Mouse (Mus musculus): ENCODE results near the gene Spag7. TPM values are rescaled to one million over a fixed set of nuclear protein-coding genes. Genes with fewer than 3 reads are reported as not detected.

The Spag7 gene
- polyA plus RNA-seq, 1 experiment: 32.2 TPM

DNA sequence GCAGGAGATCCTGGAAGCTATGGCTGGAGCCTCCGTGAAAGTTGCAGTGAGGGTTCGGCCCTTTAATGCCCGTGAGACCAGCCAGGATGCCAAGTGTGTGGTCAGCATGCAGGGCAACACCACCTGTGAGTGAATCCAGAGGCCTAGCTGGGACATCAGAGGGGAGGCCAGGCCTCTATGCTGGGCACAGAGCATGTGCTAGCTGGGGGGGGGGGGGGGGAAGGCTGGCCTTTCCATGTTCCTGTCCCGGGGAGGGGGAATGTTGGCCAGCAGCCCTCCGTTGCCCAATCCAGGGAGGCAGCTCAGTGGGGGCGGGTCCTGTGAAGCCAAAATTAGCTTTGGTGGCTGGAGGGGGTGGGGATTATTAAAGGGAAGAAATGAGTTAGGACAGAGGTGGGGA is 33.6 kb upstream of the Spag7 start:
- WGBS: 94% methylated on average over 6 of the region's 6 CpGs
- no peaks in the 10 kb centered on the region for H3K27me3 ChIP-seq (ENCODE audit: control insufficient read depth, insufficient read depth, low read length)
- peaks cover 34% of the 10 kb centered on the region for H3K36me3 ChIP-seq (ENCODE audit: control insufficient read depth, insufficient read depth, low read length)
- no peak for DNase-seq
- no peak overlapping the region for H3K27ac ChIP-seq (ENCODE audit: control insufficient read depth, insufficient read depth, low read length)
- H3K4me1 ChIP-seq (replicated peaks; ENCODE audit: control insufficient read depth, insufficient read depth, low read length): peaks cover 13% of the 10 kb centered on the region
- TF ChIP-seq CTCF (IDR thresholded peaks at IDR 0.05; ENCODE audit: borderline replicate concordance, control insufficient read depth, extremely low read depth, insufficient read depth, low read length, poor library complexity) (no peak), POLR2A (IDR thresholded peaks at IDR 0.05; ENCODE audit: control insufficient read depth, extremely low read depth, insufficient read depth, low read length, poor library complexity) (no peak)
- H3K4me3 ChIP-seq (ENCODE audit: control insufficient read depth, insufficient read depth, low read length): no peak overlapping the region

- Histone ChIP-seq H3K4me1 (replicated peaks; ENCODE audit: control insufficient read depth, insufficient read depth, low read length) (peaks cover 13% of the 10 kb centered on the region), H3K36me3 (ENCODE audit: control insufficient read depth, insufficient read depth, low read length) (peaks cover 28% of the 10 kb centered on the region), H3K27me3 (ENCODE audit: control insufficient read depth, insufficient read depth, low read length) (no peaks in the 10 kb centered on the region), H3K4me3 (ENCODE audit: control insufficient read depth, insufficient read depth, low read length) (no peak overlapping the region), H3K27ac (ENCODE audit: control insufficient read depth, insufficient read depth, low read length) (no peak overlapping the region)
- no peak for DNase-seq
- WGBS: 94% methylated on average over 6 of the region's 6 CpGs
- TF ChIP-seq CTCF (IDR thresholded peaks at IDR 0.05; ENCODE audit: borderline replicate concordance, control insufficient read depth, extremely low read depth, insufficient read depth, low read length, poor library complexity) (no peak), POLR2A (IDR thresholded peaks at IDR 0.05; ENCODE audit: control insufficient read depth, extremely low read depth, insufficient read depth, low read length, poor library complexity) (no peak)
These were observed 32.9 kb upstream of the Spag7 start for GRCm38 (mm10) chr11:70701984-70702733.

DNA sequence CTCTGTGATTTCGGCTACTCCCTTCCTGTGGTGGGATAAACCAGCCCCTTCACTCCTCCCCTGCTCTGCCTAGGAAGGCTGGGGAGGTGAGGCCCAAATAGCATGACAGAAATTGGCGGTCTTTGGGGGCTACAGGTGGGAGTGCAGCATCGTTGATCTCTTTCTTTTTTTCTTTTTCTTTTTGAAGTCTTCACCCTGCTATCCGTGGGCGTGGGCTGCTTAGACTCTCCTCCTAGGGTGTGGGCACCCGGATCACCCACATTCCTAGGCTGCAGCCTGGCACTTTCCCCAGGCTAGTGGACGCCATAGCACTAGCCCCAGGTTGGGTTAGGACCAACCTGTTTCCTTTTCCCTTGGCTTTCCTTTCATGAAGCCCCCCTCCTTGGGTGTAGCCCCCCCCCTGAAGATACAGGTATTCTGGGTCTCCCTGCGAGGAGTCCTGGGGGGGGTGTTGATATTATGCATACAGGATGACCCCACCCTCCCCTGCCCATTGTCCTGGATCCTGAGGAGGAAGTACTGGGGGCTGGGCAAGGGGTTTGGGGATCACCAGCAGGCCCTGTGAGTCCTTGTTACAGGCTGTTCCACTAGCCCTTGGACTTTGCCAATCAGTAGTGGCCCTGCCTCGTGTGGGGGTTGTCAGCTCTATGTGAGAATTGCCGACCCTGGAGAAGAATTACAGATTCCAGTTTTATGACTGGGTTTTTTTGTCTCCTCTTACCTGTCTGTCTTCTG is 32.2 kb upstream of the Spag7 start:
- DNase-seq: no peak
- no peaks in the 10 kb centered on the region for H3K27me3 ChIP-seq (ENCODE audit: control insufficient read depth, insufficient read depth, low read length)
- WGBS: 60% methylated on average over 10 of the region's 10 CpGs
- peaks cover 13% of the 10 kb centered on the region for H3K4me1 ChIP-seq (replicated peaks; ENCODE audit: control insufficient read depth, insufficient read depth, low read length)
- peaks cover 20% of the 10 kb centered on the region; the same call in 1 of the 2 replicates for H3K36me3 ChIP-seq (ENCODE audit: control insufficient read depth, insufficient read depth, low read length)
- H3K27ac ChIP-seq (ENCODE audit: control insufficient read depth, insufficient read depth, low read length): no peak overlapping the region
- peak overlapping the region; percentile 79 for H3K4me3 ChIP-seq (ENCODE audit: control insufficient read depth, insufficient read depth, low read length)
- TF ChIP-seq CTCF (IDR thresholded peaks at IDR 0.05; ENCODE audit: borderline replicate concordance, control insufficient read depth, extremely low read depth, insufficient read depth, low read length, poor library complexity): no peak
- TF ChIP-seq POLR2A (IDR thresholded peaks at IDR 0.05; ENCODE audit: control insufficient read depth, extremely low read depth, insufficient read depth, low read length, poor library complexity): no peak

- peak; percentile 56 for DNase-seq
- peaks cover 13% of the 10 kb centered on the region; the same call in 1 of the 2 replicates for H3K36me3 ChIP-seq (ENCODE audit: control insufficient read depth, insufficient read depth, low read length)
- peak overlapping the region; percentile 79 for H3K4me3 ChIP-seq (ENCODE audit: control insufficient read depth, insufficient read depth, low read length)
- H3K27ac ChIP-seq (ENCODE audit: control insufficient read depth, insufficient read depth, low read length): no peak overlapping the region
- H3K4me1 ChIP-seq (replicated peaks; ENCODE audit: control insufficient read depth, insufficient read depth, low read length): peaks cover 13% of the 10 kb centered on the region
- H3K27me3 ChIP-seq (ENCODE audit: control insufficient read depth, insufficient read depth, low read length): no peaks in the 10 kb centered on the region
- TF ChIP-seq CTCF (IDR thresholded peaks at IDR 0.05; ENCODE audit: borderline replicate concordance, control insufficient read depth, extremely low read depth, insufficient read depth, low read length, poor library complexity) (no peak), POLR2A (IDR thresholded peaks at IDR 0.05; ENCODE audit: control insufficient read depth, extremely low read depth, insufficient read depth, low read length, poor library complexity) (no peak)
- WGBS: under 1% methylated on average over 34 of the region's 34 CpGs
These were observed 31.4 kb upstream of the Spag7 start for GRCm38 (mm10) chr11:70700613-70701012.

GRCm38 (mm10) chr11:70699722-70700556 is 30.7 kb upstream of the Spag7 start, which contains the start of the genes Inca1 and Kif1c:
Inca1 (minus strand) TSS chr11:70700155.
Kif1c (plus strand) TSS chr11:70700548.
- WGBS: 3% methylated on average over 69 of the region's 69 CpGs
- peak; percentile 97 for DNase-seq
- peak within 1 kb of the TSS; percentile 79 for H3K4me3 ChIP-seq (ENCODE audit: control insufficient read depth, insufficient read depth, low read length)
- no peaks in the 10 kb centered on the region for H3K27me3 ChIP-seq (ENCODE audit: control insufficient read depth, insufficient read depth, low read length)
- TF ChIP-seq POLR2A (IDR thresholded peaks at IDR 0.05; ENCODE audit: control insufficient read depth, extremely low read depth, insufficient read depth, low read length, poor library complexity) (peak; percentile 75), CTCF (IDR thresholded peaks at IDR 0.05; ENCODE audit: borderline replicate concordance, control insufficient read depth, extremely low read depth, insufficient read depth, low read length, poor library complexity) (0 out of 2 replicates have a peak, but pooled peaks have one; percentile 38)
- peaks cover 6% of the 10 kb centered on the region; the same call in 1 of the 2 replicates for H3K36me3 ChIP-seq (ENCODE audit: control insufficient read depth, insufficient read depth, low read length)
- 0 out of 2 replicates have a peak within 1 kb of the TSS, but pooled peaks have one; percentile 23 for H3K27ac ChIP-seq (ENCODE audit: control insufficient read depth, insufficient read depth, low read length)
- H3K4me1 ChIP-seq (replicated peaks; ENCODE audit: control insufficient read depth, insufficient read depth, low read length): peaks cover 13% of the 10 kb centered on the region

DNA sequence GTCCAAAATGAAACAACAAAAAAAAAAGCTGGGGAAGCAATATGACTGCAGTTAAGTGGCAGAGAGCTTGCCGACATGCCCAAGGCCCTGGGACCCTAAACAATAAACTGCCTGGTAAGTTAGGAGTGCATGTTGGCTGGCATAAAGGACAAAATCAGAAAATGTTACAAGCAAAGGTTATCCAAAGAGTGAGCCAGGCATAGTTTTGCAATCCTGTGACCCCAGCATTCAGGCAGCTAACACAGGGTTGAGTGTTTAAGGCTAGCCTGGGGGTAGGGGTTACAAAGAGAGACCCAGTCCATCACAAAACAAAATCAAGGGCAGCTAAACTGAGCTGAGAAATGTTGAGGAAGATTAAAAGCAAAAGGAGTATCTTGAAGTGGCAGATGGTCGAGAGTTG is 29.8 kb upstream of the Spag7 start:
- H3K27ac ChIP-seq (ENCODE audit: control insufficient read depth, insufficient read depth, low read length): no peak overlapping the region
- WGBS: 74% methylated on average over 2 of the region's 2 CpGs
- no peaks in the 10 kb centered on the region for H3K36me3 ChIP-seq (ENCODE audit: control insufficient read depth, insufficient read depth, low read length)
- peaks cover 13% of the 10 kb centered on the region for H3K4me1 ChIP-seq (replicated peaks; ENCODE audit: control insufficient read depth, insufficient read depth, low read length)
- no peak for DNase-seq
- no peaks in the 10 kb centered on the region for H3K27me3 ChIP-seq (ENCODE audit: control insufficient read depth, insufficient read depth, low read length)
- no peak for TF ChIP-seq CTCF (IDR thresholded peaks at IDR 0.05; ENCODE audit: borderline replicate concordance, control insufficient read depth, extremely low read depth, insufficient read depth, low read length, poor library complexity)
- TF ChIP-seq POLR2A (IDR thresholded peaks at IDR 0.05; ENCODE audit: control insufficient read depth, extremely low read depth, insufficient read depth, low read length, poor library complexity): no peak
- H3K4me3 ChIP-seq (ENCODE audit: control insufficient read depth, insufficient read depth, low read length): no peak overlapping the region

Data from thymus, adult 2 months (tissue).